Mouse (Mus musculus): ENCODE measurements around the gene Cdca4.

- TF ChIP-seq POLR2A (IDR thresholded peaks at IDR 0.05; ENCODE audit: control insufficient read depth, extremely low read depth, insufficient read depth, low read length, poor library complexity) (no peak), CTCF (IDR thresholded peaks at IDR 0.05; ENCODE audit: borderline replicate concordance, control insufficient read depth, extremely low read depth, insufficient read depth, low read length, poor library complexity) (no peak)
These were observed 3.2 kb upstream of the Cdca4 start for GRCm38 (mm10) chr12:112832411-112832810.

Measured in thymus, adult 2 months (tissue).